Mouse (Mus musculus) forebrain, embryonic 11.5 days (tissue): ENCODE results near the gene Rbm25. TPM values are rescaled to one million over a fixed set of nuclear protein-coding genes. Genes with fewer than 3 reads are reported as not detected.
A peak's percentile ranks its signal among the peaks of the same experiment; 100 is the strongest.

Source experiments
- ATAC-seq: fragments of 200-750 bp; cut with Nextera tagmentation; replicated peaks from 2 replicates; pipeline ENCODE4 v1.8.0; 2017; ENCODE audit warnings: moderate TSS enrichment; ENCODE audit not compliant: low FRiP score
- DNase-seq: peaks from one replicate; pipeline ENCODE4 v3.0.0-alpha.2; 2017; ENCODE audit warnings: low spot score
- H3K27ac ChIP-seq: fragments of 300-500 bp; sonication (generic); 2 replicates; pipeline ENCODE4 v1.5.1; 2014; ENCODE audit warnings: low read depth, low read length
- H3K27me3 ChIP-seq: fragments of 300-500 bp; sonication (generic); 2 replicates; pipeline ENCODE4 v1.6.1; 2014; ENCODE audit warnings: mild to moderate bottlenecking, low read length, mixed read lengths; ENCODE audit not compliant: control insufficient read depth, insufficient read depth
- H3K36me3 ChIP-seq: fragments of 300-500 bp; sonication (generic); 2 replicates; pipeline ENCODE4 v1.6.1; 2014; ENCODE audit warnings: mild to moderate bottlenecking, low read length, moderate library complexity, mixed read lengths; ENCODE audit not compliant: control insufficient read depth, insufficient read depth
- H3K4me1 ChIP-seq: fragments of 300-500 bp; sonication (generic); replicated peaks from 2 replicates; pipeline ENCODE4 v1.6.1; 2014; ENCODE audit warnings: low read length, mixed read lengths; ENCODE audit not compliant: control insufficient read depth, insufficient read depth
- H3K4me2 ChIP-seq: fragments of 300-500 bp; sonication (generic); 2 replicates; pipeline ENCODE4 v1.6.1; 2014; ENCODE audit warnings: low read depth, mild to moderate bottlenecking, low read length, moderate library complexity, mixed read lengths; ENCODE audit not compliant: severe bottlenecking
- H3K4me3 ChIP-seq: fragments of 300-500 bp; sonication (generic); 2 replicates; pipeline ENCODE4 v1.5.1; 2014; ENCODE audit warnings: low read depth, low read length
- H3K9ac ChIP-seq: fragments of 300-500 bp; sonication (generic); 2 replicates; pipeline ENCODE4 v1.6.1; 2014; ENCODE audit warnings: low read length
- H3K9me3 ChIP-seq: fragments of 300-500 bp; sonication (generic); 2 replicates; pipeline ENCODE4 v1.6.1; 2016; ENCODE audit warnings: low read length, mixed read lengths; ENCODE audit not compliant: control insufficient read depth
- WGBS: fragments of 180-500 bp; shearing (Covaris S2); extraction: QIAGEN DNeasy Blood & Tissue Kit; methylation state at CpG from one replicate; pipeline ENCODE4 v1.1.7; 2014; 5-methylcytosine and 5-hydroxymethylcytosine counted together
- polyA plus RNA-seq: library from polyadenylated mRNA; unstranded; fragments of >200 nt; fragmentation: Nextera tagmentation; extraction: Ambion mirVana; gene quantifications from 2 replicates; pipeline ENCODE4 v1.2.1, GENCODE M21; 2014

Gene Rbm25
- polyA plus RNA-seq, 1 experiment from 2014 or later: 298 TPM

DNA sequence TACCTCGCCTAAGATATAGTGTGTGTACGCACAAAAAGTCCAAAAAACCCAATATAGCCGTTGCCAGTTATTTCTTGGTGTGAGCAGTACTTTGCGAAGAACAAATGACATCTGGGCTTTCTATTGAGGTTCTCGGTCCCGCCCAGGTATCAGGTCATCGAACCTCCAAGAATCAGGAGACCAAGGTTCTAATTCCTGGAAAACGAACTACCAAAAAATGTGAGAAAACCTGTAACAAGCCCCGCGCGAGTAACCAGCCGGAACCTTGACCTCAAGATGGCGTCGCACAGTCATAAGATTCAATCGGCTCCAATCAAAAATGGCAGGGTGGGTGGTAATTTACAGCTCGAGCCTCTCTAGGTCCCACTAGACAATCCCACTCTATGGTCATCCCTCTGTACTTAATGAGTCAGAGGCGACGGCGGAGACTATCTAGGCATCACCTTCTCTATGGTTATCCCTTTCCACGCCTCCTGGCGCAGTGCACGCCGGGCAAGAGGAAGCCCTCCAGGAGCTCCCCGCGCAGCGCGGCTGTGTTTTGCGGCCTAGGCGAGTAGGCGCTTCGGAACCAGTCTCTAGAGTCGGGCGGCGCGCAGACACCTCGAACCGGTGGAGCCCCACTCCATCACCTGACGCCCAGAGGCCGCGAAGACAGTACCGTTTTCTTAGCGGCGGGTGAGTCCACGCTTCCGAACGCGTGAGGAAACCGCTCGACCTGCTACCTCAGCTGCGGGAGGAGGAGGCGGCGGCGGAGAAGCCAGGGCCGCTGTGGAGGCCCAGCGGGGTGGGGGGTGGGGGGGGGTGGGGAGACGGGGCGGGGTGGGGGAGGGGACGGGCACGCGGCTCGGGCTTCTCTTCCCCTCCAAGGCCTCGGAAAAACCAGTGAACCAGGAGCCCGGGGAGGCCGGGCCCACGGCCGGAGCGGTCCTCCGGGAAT, 975 bp downstream of the Rbm25 start:
- no peaks in the 10 kb centered on the region; the same call in 1 of the 2 replicates for H3K4me1 ChIP-seq
- WGBS: 1% methylated on average over 56 of the region's 68 CpGs
- ATAC-seq: peak; percentile 100

GRCm38 (mm10) chr12:83632680-83633025, 1.6 kb downstream of the Rbm25 start:
- Histone ChIP-seq H3K4me2 (peak overlapping the region; percentile 63), H3K9ac (peak overlapping the region; percentile 98), H3K4me3 (peak overlapping the region; percentile 91), H3K27ac (peak overlapping the region; percentile 93), H3K27me3 (no peaks in the 10 kb centered on the region), H3K36me3 (no peaks in the 10 kb centered on the region), H3K4me1 (no peaks in the 10 kb centered on the region; the same call in 1 of the 2 replicates), H3K9me3 (no peaks in the 10 kb centered on the region)
- under 1% methylated on average over 20 of the region's 20 CpGs for WGBS
- DNase-seq (no peak), ATAC-seq (peak; percentile 66)

More for the DNA sequence above, 975 bp downstream of the Rbm25 start:
- Histone ChIP-seq H3K9me3 (no peaks in the 10 kb centered on the region), H3K27ac (peak overlapping the region; percentile 93), H3K4me2 (peak overlapping the region; percentile 63), H3K4me3 (peak overlapping the region; percentile 91), H3K27me3 (no peaks in the 10 kb centered on the region), H3K9ac (peak overlapping the region; percentile 98), H3K36me3 (no peaks in the 10 kb centered on the region)
- peak; percentile 97 for DNase-seq

GRCm38 (mm10) chr12:83633807-83634206, 2.8 kb downstream of the Rbm25 start:
- no peak for ATAC-seq
- peak overlapping the region; percentile 91; the same call in 1 of the 2 replicates for H3K4me3 ChIP-seq
- H3K4me1 ChIP-seq: no peaks in the 10 kb centered on the region; the same call in 1 of the 2 replicates
- no peaks in the 10 kb centered on the region for H3K9me3 ChIP-seq
- no peak for DNase-seq
- peak overlapping the region; percentile 63; the same call in 1 of the 2 replicates for H3K4me2 ChIP-seq
- no peak overlapping the region for H3K27ac ChIP-seq
- no peaks in the 10 kb centered on the region; the same call in 1 of the 2 replicates for H3K36me3 ChIP-seq
- 55% methylated on average over 2 of the region's 2 CpGs for WGBS
- no peaks in the 10 kb centered on the region for H3K27me3 ChIP-seq
- H3K9ac ChIP-seq: no peak overlapping the region

GRCm38 (mm10) chr12:83641233-83641632, 10.2 kb downstream of the Rbm25 start:
- ATAC-seq: no peak

GRCm38 (mm10) chr12:83643116-83643515, 12.1 kb downstream of the Rbm25 start:
- ATAC-seq (no peak), DNase-seq (no peak)
- H3K4me3 ChIP-seq: no peak overlapping the region
- H3K36me3 ChIP-seq: peaks cover 16% of the 10 kb centered on the region
- H3K4me2 ChIP-seq: no peak overlapping the region
- no peak overlapping the region for H3K27ac ChIP-seq
- no peaks in the 10 kb centered on the region for H3K9me3 ChIP-seq
- no peak overlapping the region for H3K9ac ChIP-seq
- 90% methylated on average over 1 of the region's 1 CpGs for WGBS
- no peaks in the 10 kb centered on the region for H3K4me1 ChIP-seq
- no peaks in the 10 kb centered on the region for H3K27me3 ChIP-seq

More at GRCm38 (mm10) chr12:83641233-83641632, 10.2 kb downstream of the Rbm25 start:
- no peak overlapping the region for H3K9ac ChIP-seq
- no peak overlapping the region for H3K27ac ChIP-seq
- H3K9me3 ChIP-seq: no peaks in the 10 kb centered on the region
- H3K4me1 ChIP-seq: no peaks in the 10 kb centered on the region
- no peak overlapping the region for H3K4me3 ChIP-seq
- no peaks in the 10 kb centered on the region for H3K27me3 ChIP-seq
- peaks cover 13% of the 10 kb centered on the region for H3K36me3 ChIP-seq
- DNase-seq: no peak
- no peak overlapping the region for H3K4me2 ChIP-seq
- WGBS: 97% methylated on average over 2 of the region's 2 CpGs

- H3K9me3 ChIP-seq: no peaks in the 10 kb centered on the region
- DNase-seq (no peak), ATAC-seq (no peak)
- 97% methylated on average over 3 of the region's 3 CpGs for WGBS
- no peak overlapping the region for H3K27ac ChIP-seq
- H3K27me3 ChIP-seq: no peaks in the 10 kb centered on the region
- no peak overlapping the region for H3K4me2 ChIP-seq
- H3K9ac ChIP-seq: no peak overlapping the region
- no peaks in the 10 kb centered on the region for H3K4me1 ChIP-seq
- H3K36me3 ChIP-seq: peaks cover 9% of the 10 kb centered on the region
- no peak overlapping the region for H3K4me3 ChIP-seq
These were observed 19.3 kb downstream of the Rbm25 start for GRCm38 (mm10) chr12:83650346-83650745.

GRCm38 (mm10) chr12:83651414-83651813, 20.4 kb downstream of the Rbm25 start:
- H3K27ac ChIP-seq: no peak overlapping the region
- no peaks in the 10 kb centered on the region for H3K9me3 ChIP-seq
- peaks cover 6% of the 10 kb centered on the region for H3K36me3 ChIP-seq
- no peaks in the 10 kb centered on the region for H3K4me1 ChIP-seq
- DNase-seq (no peak), ATAC-seq (no peak)
- H3K9ac ChIP-seq: no peak overlapping the region
- H3K4me2 ChIP-seq: no peak overlapping the region
- no peaks in the 10 kb centered on the region for H3K27me3 ChIP-seq
- H3K4me3 ChIP-seq: no peak overlapping the region

- no peak overlapping the region for H3K4me3 ChIP-seq
- no peaks in the 10 kb centered on the region for H3K27me3 ChIP-seq
- H3K4me1 ChIP-seq: no peaks in the 10 kb centered on the region
- no peak overlapping the region for H3K9ac ChIP-seq
- no peaks in the 10 kb centered on the region; the same call in 1 of the 2 replicates for H3K36me3 ChIP-seq
- no peaks in the 10 kb centered on the region for H3K9me3 ChIP-seq
- H3K27ac ChIP-seq: no peak overlapping the region
- no peak for ATAC-seq
- 98% methylated on average over 1 of the region's 1 CpGs for WGBS
- no peak overlapping the region for H3K4me2 ChIP-seq
- DNase-seq: no peak
These were observed 54.4 kb downstream of the Rbm25 start for GRCm38 (mm10) chr12:83685466-83685865.
